Mouse (Mus musculus) mouse trophoblast stem cell (cell line): ENCODE results near the gene Gtf2h3.
"Not testable (repeated sequence)": the region's sequence is repeated elsewhere in the genome, so short reads cannot be mapped to it uniquely, and the experiment has no call there.

Experiments used
- in situ Hi-C, 2 experiments: fragments of 300-500 bp; cut with MseI, MboI; formaldehyde crosslinking; loops; 2 replicates in 1 of 2; 3 replicates in 1 of 2; pipeline ENCODE4 v1.15.1; 2025

Gene Gtf2h3

GRCm38 (mm10) chr5:124555145-124555544 is 23.8 kb upstream of the Gtf2h3 start:
- in situ Hi-C loops, result no loop called here

DNA sequence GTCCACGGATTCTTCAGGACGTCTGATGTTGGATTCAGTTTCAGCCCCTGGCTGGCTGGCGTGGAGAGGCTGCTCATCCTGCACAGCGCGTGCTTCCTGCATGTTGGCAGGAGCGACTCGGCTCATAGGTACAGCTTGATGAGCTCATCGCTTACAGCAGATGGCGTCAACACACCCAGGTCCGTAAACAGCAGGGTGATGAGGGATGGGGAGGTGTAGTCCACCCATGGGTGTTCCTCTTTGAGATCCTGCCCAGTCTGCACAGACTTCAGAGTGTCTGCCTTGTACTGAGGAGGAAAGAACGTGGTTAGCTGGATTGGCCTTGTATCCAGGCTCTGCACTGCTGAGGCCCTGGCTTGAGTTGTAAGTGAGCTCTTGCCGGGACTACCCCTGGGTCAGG is 7.9 kb upstream of the Gtf2h3 start:
- in situ Hi-C loops, result no loop called here

- in situ Hi-C loops, result no loop called here
Observed at GRCm38 (mm10) chr5:124575467-124575866, 3.5 kb upstream of the Gtf2h3 start.

- in situ Hi-C loops, result no loop called here
Observed at GRCm38 (mm10) chr5:124582515-124582914, 3.6 kb downstream of the Gtf2h3 start.

GRCm38 (mm10) chr5:124592768-124593167 is 13.8 kb downstream of the Gtf2h3 start:
- in situ Hi-C loops, result no loop called here

DNA sequence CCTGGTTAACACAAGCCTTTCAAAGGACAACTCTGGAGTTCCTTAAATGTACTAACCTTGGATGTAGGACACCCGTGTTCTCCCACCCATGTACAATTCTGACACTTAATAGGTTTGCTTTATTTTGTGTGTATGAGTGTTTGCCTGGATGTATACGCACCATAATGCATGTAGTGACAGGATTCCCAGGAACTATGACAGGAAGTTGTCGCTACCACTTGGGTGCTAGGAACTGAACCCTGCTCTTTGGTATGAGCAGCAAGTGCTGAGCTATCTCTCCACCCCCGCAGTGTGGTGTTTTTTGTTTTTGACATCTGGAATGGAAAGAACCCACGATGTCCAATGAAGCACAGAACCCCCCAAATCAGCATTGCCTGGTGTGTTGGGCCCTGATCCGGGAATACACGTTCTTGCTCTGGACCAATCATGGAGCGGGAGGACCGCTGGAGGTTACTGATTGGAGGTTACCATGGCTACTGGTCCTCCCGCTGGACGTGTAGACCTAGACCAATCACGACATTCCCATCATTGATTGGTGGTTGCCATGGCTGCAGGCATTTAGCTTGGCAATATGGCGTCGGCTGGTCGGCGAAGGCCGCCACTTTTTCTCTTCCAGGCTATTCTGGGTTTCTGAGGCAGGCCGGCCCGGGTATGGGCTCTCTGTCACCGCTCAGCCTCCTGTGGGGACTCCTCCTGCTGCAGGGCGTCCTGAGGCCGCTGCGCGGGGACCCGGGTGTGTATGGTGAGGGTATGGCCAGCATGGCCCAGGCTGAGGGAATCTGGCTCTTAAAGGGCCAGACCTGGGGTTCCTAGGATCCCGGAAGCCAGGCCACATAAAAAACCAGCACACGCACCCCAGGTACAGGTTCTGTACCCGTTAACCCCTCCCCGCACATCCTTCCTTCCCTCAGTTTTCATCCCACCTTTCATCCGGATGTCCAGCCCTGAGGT is 19.6 kb downstream of the Gtf2h3 start:
- in situ Hi-C loops, result no loop called here

DNA sequence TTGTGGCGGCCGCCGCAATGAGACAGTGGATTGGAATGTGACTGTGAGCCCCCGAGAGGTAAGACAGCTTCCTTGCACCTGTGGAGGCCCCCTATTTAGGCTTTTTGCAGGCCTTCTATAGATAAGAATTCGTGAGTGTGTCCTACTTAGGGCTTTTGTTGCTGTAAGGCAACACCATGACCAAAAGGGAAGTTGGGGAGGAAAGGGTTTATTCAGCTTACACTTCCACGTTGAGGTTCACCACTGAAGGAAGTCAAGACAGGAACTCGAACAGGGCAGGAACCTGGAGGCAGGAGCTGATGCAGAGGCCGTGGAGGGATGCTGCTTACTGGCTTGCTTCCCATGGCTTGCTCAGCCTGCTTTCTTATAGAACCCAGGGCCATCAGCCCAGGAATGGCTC is 20.8 kb downstream of the Gtf2h3 start:
- in situ Hi-C loops, result not testable (repeated sequence)

DNA sequence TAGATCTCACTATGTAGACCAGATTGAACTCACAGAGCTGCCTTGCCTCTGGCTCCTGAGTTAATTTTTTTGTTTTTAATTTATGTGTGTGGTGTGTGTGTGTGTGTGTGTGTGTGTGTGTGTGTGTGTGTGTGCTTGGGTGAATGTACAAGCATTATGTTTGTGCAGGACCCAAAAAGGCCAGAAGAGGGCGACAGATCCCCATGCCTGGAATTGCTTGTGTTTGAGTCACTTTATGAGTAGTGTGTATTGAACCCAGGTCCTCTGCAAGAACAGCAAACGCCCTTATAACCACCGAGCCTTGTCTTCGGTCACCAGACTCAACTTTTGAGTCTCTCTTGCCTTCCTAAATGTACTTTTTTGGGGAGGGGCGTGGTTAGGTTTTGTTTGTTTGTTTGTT is 23.4 kb downstream of the Gtf2h3 start:
- in situ Hi-C loops, result no loop called here

GRCm38 (mm10) chr5:124604296-124604695 is 25.4 kb downstream of the Gtf2h3 start:
- in situ Hi-C loops, result no loop called here

DNA sequence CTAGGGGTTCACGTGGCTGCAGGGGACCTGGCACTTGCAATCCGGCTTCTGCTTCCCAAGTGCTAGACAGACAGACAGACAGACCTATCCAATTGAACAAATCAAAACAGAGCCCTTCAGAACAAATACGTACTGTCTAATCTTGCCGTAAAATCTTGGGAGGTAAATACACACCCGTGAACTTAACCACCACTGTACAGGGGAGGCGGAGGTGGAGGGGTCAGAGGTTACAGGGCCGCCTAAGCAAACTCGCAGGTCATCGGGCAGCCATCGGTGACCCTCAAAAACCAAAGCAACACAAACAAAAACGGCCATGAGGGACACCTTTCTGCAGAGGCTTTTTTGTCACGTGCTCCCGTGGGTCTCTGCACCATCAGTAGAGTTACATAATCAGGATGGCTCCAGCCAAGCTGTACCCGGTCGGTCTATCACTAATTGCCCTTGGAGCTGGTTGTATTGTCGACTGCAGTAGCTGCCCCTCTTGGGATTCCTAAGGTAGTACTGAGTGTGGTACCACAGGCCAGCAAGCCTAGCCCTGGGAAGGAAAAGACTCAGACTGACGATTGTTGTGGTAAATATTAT is 26.2 kb downstream of the Gtf2h3 start:
- in situ Hi-C loops, result no loop called here

DNA sequence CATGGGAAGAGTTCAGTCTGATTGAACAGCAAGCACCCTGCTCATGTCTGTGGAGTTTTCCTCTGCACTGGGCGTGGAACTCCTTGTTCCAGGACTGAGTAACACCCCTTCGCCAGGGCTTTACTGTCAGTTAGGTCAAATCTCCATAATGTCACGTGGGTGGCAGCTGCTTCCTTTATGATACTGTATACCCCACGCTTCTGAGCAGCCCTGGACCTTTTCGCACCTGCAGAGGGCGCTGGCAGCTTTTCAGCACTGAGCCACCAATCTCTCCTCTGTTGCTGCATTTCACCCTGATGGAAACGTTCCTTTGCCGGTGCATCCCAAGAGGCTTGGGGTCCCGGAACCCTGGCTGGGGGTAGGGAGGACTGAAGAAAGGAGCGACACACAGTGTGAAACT is 32.0 kb downstream of the Gtf2h3 start:
- in situ Hi-C loops, result no loop called here

- in situ Hi-C loops, result no loop called here
Observed at GRCm38 (mm10) chr5:124614709-124615108, 35.8 kb downstream of the Gtf2h3 start.

- in situ Hi-C loops, result no loop called here
Observed at GRCm38 (mm10) chr5:124618711-124619110, 39.8 kb downstream of the Gtf2h3 start.

GRCm38 (mm10) chr5:124621362-124621761 is 42.4 kb downstream of the Gtf2h3 start:
- in situ Hi-C loops, result no loop called here

DNA sequence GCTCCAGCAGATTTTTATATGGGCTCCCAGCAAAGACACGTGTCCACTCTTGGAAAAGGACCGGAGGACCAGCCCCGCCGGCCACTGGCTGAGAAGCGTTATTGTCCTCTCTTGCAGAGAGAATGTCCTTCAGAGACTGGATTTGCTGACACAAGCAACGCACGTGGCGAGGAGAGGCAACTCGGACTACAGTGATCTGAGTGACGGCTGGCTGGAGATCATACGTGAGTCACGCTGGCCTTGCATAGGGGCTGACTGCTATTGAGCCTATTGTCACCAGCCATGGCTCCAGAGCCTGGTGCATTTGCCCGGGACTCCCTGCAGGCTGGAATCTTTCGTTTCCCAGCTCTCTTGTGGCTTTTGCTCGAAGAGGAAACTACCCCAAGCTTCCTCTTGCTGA is 44.0 kb downstream of the Gtf2h3 start:
- in situ Hi-C loops, result no loop called here

GRCm38 (mm10) chr5:124624291-124624690 is 45.4 kb downstream of the Gtf2h3 start:
- in situ Hi-C loops, result no loop called here

- in situ Hi-C loops, result no loop called here
Observed at GRCm38 (mm10) chr5:124628448-124629363, 49.8 kb downstream of the Gtf2h3 start, which contains the start of gene Atp6v0a2. TSS of gene Atp6v0a2 (plus strand) at chr5:124628576.

GRCm38 (mm10) chr5:124629641-124630040 is 50.7 kb downstream of the Gtf2h3 start:
- in situ Hi-C loops, result no loop called here

GRCm38 (mm10) chr5:124631685-124632084 is 52.7 kb downstream of the Gtf2h3 start:
- in situ Hi-C loops, result no loop called here

DNA sequence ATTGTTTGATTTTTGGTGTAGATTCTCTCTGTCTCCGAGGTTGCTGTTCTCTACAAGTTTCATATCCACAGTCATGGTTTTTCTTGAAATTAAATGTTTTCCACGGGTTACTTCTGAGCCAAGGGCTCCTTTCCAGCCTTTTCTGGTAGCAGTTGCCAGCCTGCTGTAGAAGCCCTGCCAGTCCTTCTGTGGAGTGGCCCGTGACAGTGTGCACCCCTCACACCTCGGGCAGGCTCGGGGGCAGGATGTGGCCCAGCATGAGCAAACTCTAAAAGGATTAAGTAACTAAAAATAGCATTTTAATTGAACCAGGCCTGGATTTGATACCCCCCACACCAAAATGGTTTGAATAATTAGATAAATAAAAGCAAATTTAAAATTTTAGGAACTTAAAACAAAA is 53.5 kb downstream of the Gtf2h3 start:
- in situ Hi-C loops, result no loop called here

DNA sequence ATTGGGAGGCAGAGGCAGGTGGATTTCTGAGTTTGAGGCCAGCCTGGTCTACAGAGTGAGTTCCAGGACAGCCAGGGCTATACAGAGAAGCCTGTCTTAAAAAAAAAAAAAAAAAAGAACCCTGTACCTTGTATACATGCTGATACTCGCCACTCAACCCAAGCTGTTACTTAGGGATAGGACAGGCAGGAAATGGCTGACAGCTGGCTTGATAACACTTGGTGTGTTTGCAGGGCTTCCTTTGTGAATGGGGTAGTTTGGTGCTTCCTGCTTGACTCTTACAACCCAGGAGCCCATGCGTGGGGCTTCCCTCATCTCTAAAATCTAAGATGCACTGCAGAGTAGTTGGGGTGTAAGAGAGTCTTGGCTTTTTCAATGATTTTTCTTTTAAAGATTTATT is 54.5 kb downstream of the Gtf2h3 start:
- in situ Hi-C loops, result no loop called here

GRCm38 (mm10) chr5:124635068-124635467 is 56.1 kb downstream of the Gtf2h3 start:
- in situ Hi-C loops, result not testable (repeated sequence)
